Mouse (Mus musculus) kidney, adult 2 months (tissue): ENCODE data around the gene Rbfox1.

Experiments used
- CTCF ChIP-seq: fragments of 200-500 bp; conservative IDR thresholded peaks from 2 replicates; pipeline ENCODE4 v1.5.1; 2011; ENCODE audit warnings: low read depth, mild to moderate bottlenecking, control low read depth, low read length, moderate library complexity, mixed read lengths; ENCODE audit not compliant: insufficient read depth, insufficient read length
- POLR2A ChIP-seq: fragments of 200-500 bp; IDR thresholded peaks from one replicate; pipeline ENCODE4 v1.6.1; 2011; ENCODE audit warnings: low read depth, low read length, control low read depth

DNA sequence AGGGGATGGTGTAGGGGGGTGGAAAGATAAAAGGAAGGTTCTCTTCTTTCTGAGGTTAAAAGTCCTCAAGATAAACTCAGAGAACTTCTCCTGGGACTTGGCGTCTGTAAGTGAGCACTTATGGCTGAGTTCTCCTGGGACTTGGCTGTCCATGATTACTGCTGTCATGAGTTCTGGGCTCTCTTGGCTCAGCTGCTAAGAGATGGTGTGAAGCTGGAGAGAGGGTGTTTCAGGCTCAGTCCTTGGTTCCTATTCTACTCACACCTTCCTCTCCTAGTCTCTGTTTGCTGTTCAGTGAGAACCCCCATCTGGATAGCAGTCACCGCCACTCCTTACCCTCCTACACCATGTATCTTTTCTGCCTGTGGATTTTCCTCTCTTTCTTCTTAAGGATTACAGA lies 921.1 kb downstream of the Rbfox1 start:
- no peak for TF ChIP-seq CTCF
- no peak for TF ChIP-seq POLR2A
